Mouse (Mus musculus) thymus, adult 2 months (tissue): Measurements from ENCODE around the gene Tmed9. TPM values are rescaled to one million over a fixed set of nuclear protein-coding genes. Genes with fewer than 3 reads are reported as not detected.

Experiments
- DNase-seq: peaks from one replicate; pipeline ENCODE4 v3.0.0; 2021
- H3K27ac ChIP-seq: fragments of 200-500 bp; 2 replicates; pipeline ENCODE4 v1.5.1; 2012; ENCODE audit warnings: low read length, control low read depth; ENCODE audit not compliant: control insufficient read depth, insufficient read depth
- H3K27me3 ChIP-seq: fragments of 200-500 bp; 2 replicates; pipeline ENCODE4 v1.6.1; 2012; ENCODE audit warnings: mild to moderate bottlenecking, low read length, moderate library complexity, mixed read lengths; ENCODE audit not compliant: control insufficient read depth, insufficient read depth
- H3K36me3 ChIP-seq: fragments of 200-500 bp; 2 replicates; pipeline ENCODE4 v1.6.1; 2012; ENCODE audit warnings: mild to moderate bottlenecking, low read length, moderate library complexity; ENCODE audit not compliant: control insufficient read depth, insufficient read depth
- H3K4me1 ChIP-seq: fragments of 200-500 bp; replicated peaks from 2 replicates; pipeline ENCODE4 v1.6.1; 2012; ENCODE audit warnings: low read length; ENCODE audit not compliant: control insufficient read depth, insufficient read depth
- H3K4me3 ChIP-seq: fragments of 200-500 bp; 2 replicates; pipeline ENCODE4 v1.5.1; 2012; ENCODE audit warnings: mild to moderate bottlenecking, low read length, control low read depth, moderate library complexity; ENCODE audit not compliant: control insufficient read depth, insufficient read depth
- CTCF ChIP-seq: fragments of 200-500 bp; IDR thresholded peaks from 2 replicates; pipeline ENCODE4 v1.5.1; 2012; ENCODE audit warnings: mild to moderate bottlenecking, control low read depth, low read length, moderate library complexity, borderline replicate concordance; ENCODE audit not compliant: control insufficient read depth, poor library complexity, insufficient read depth; ENCODE audit errors: extremely low read depth
- POLR2A ChIP-seq: fragments of 200-500 bp; IDR thresholded peaks from 2 replicates; pipeline ENCODE4 v1.6.1; 2012; ENCODE audit warnings: mild to moderate bottlenecking, low read length, control low read depth, moderate library complexity; ENCODE audit not compliant: control insufficient read depth, poor library complexity, insufficient read depth; ENCODE audit errors: extremely low read depth
- WGBS: fragments of 180-500 bp; shearing (Covaris S2); methylation state at CpG from one replicate; pipeline ENCODE4 v1.1.7; 2018; 5-methylcytosine and 5-hydroxymethylcytosine counted together
- polyA plus RNA-seq: library from polyadenylated mRNA; depleted of rRNA; stranded (reverse); fragments of >200 nt; gene quantifications from 2 replicates; pipeline ENCODE4 v1.2.3, GENCODE M21; 2012

Gene Tmed9
- polyA plus RNA-seq, 1 experiment = 73.4 TPM

DNA sequence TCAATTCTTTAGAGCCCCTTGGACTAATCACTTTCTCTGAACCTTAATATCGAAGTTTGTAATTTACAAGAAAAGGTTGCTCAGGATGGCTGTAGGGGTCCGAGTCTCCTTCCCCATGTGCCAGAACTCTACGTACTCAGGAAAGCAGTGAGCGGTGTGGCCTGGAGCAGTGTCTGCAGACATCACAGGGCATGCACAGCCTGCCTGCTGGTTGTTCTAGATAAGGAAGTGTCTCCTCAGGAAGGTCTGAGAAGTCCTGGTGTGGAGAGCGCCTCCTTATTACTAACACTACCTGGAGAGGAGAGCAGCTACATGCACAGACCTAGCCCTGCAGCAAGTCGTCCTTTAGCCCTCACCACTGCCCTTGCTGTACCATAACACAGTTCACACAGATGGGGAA is 28.7 kb upstream of the Tmed9 start:
- H3K27me3 ChIP-seq = no peaks in the 10 kb centered on the region
- DNase-seq = no peak
- H3K4me1 ChIP-seq = no peaks in the 10 kb centered on the region
- no peak overlapping the region for H3K27ac ChIP-seq
- TF ChIP-seq CTCF (no peak), POLR2A (no peak)
- no peak overlapping the region for H3K4me3 ChIP-seq
- peaks cover 62% of the 10 kb centered on the region for H3K36me3 ChIP-seq
- WGBS = 98% methylated on average over 6 of the region's 6 CpGs

DNA sequence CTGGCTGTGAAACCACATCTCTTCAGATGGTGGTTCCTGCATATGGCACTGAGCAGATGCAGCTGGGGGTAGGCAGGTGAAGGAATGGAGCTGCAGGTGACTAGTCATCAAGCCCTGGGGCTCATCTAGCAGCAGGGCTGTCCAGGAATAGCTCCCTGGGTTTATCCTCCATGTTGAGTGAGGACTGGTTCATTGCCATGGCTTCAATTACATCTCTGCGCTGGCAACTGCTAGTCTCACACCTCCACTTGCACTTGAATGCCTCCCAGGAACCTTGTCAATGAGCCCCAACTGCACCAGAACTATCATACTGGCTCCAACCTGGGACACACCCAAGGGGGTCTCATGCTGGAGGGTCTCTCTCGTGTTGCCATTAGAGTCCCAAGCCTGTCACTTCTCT is 25.6 kb upstream of the Tmed9 start:
- H3K36me3 ChIP-seq = peaks cover 59% of the 10 kb centered on the region
- H3K4me1 ChIP-seq = no peaks in the 10 kb centered on the region
- no peak for DNase-seq
- no peak overlapping the region for H3K4me3 ChIP-seq
- no peak for TF ChIP-seq POLR2A
- no peak for TF ChIP-seq CTCF
- H3K27me3 ChIP-seq = no peaks in the 10 kb centered on the region
- 98% methylated on average over 2 of the region's 2 CpGs for WGBS
- H3K27ac ChIP-seq = no peak overlapping the region

- WGBS = 96% methylated on average over 5 of the region's 5 CpGs
- Histone ChIP-seq H3K4me1 (no peaks in the 10 kb centered on the region), H3K27ac (no peak overlapping the region), H3K36me3 (peaks cover 59% of the 10 kb centered on the region), H3K4me3 (no peak overlapping the region), H3K27me3 (no peaks in the 10 kb centered on the region)
- no peak for DNase-seq
- TF ChIP-seq CTCF = no peak
- TF ChIP-seq POLR2A = no peak
These were observed 25.1 kb upstream of the Tmed9 start for GRCm38 (mm10) chr13:55548426-55548825.

DNA sequence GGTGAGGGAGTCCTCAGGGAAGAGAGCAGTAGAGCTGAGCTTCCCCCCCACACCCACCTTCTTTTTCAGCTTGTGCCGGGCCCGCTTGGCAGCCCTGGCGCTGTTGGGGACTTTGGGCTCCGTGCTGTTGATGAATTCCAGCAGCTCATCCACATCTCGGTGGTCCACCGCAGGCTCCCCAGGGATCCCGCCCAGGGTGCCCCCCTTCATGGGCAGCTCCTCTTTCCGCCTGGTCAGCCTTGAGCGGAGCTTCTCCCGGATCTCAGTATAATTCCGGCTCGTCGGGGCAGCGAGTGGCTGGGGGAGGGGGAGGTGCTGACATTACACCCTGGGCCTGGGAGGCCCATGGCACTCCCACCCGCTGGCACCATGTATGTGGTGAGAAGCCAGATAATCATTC is 24.5 kb upstream of the Tmed9 start:
- DNase-seq = no peak
- TF ChIP-seq POLR2A (no peak), CTCF (no peak)
- H3K4me3 ChIP-seq = no peak overlapping the region
- H3K27ac ChIP-seq = no peak overlapping the region
- WGBS = 96% methylated on average over 15 of the region's 15 CpGs
- H3K36me3 ChIP-seq = peaks cover 59% of the 10 kb centered on the region
- no peaks in the 10 kb centered on the region for H3K4me1 ChIP-seq
- no peaks in the 10 kb centered on the region for H3K27me3 ChIP-seq

DNA sequence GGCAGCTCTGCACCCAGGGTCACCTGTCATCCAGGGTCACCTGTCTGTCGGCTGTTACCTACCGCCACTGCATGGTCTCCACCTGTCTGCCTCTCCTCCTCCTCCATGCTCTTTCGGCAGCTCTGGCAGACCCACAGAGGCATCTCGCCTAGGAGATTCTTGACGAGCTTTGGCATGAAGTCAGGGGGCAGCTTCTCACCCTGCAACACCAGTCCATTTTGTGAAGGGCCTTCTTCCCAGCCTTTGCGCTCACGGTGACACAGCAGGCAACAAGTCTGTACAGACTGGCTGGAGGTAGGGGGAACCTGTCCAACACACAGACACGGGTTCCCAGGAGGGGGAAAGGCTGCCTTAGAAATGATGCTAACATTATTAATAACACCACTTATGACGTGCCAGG is 17.6 kb upstream of the Tmed9 start:
- Histone ChIP-seq H3K4me1 (no peaks in the 10 kb centered on the region), H3K27ac (no peak overlapping the region), H3K27me3 (no peaks in the 10 kb centered on the region), H3K36me3 (peaks cover 38% of the 10 kb centered on the region), H3K4me3 (no peak overlapping the region)
- WGBS = 97% methylated on average over 9 of the region's 9 CpGs
- TF ChIP-seq POLR2A = no peak
- TF ChIP-seq CTCF = no peak
- no peak for DNase-seq

- no peaks in the 10 kb centered on the region for H3K27me3 ChIP-seq
- no peaks in the 10 kb centered on the region for H3K4me1 ChIP-seq
- no peak for DNase-seq
- no peak overlapping the region for H3K4me3 ChIP-seq
- TF ChIP-seq CTCF = no peak
- no peak for TF ChIP-seq POLR2A
- 95% methylated on average over 6 of the region's 6 CpGs for WGBS
- H3K27ac ChIP-seq = no peak overlapping the region
- peaks cover 39% of the 10 kb centered on the region for H3K36me3 ChIP-seq
These were observed 16.0 kb upstream of the Tmed9 start for GRCm38 (mm10) chr13:55557499-55557898.

DNA sequence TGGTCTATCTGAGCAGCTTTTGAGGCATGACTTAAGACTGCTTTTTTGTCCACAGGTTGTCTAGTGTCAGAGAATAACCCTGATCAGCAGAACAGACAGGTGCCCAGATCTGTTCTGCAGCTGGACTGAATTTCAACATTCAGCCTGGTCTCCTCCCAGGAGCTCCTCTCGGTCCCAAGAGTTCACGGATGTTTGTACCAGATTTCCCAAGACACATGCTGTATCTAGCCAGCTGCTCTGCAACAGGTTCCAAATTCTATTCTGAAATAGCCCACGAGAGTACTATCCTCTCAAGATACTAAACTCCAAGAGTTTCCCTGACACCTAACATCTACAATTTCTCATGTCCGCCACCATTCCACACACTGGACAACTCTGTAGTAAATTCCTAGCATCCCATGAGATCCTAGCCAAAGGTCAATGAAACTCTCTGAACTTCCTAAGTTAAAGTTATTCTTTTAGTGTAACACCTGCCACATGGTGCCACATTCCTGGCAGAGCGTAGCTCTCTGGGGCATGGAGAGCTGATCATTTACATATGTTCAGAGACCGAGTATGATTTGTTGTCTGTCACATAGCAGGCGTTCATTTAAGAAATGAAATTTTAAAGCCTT is 10.2 kb upstream of the Tmed9 start:
- no peak for DNase-seq
- no peaks in the 10 kb centered on the region for H3K27me3 ChIP-seq
- no peak overlapping the region for H3K4me3 ChIP-seq
- no peak overlapping the region for H3K27ac ChIP-seq
- no peaks in the 10 kb centered on the region for H3K4me1 ChIP-seq
- peaks cover 14% of the 10 kb centered on the region; the same call in 1 of the 2 replicates for H3K36me3 ChIP-seq
- WGBS = 95% methylated on average over 7 of the region's 7 CpGs
- TF ChIP-seq CTCF = no peak
- TF ChIP-seq POLR2A = no peak
